Mouse (Mus musculus): ENCODE measurements around the gene Mettl5.

- TF ChIP-seq CTCF (IDR thresholded peaks at IDR 0.05; ENCODE audit: insufficient read depth, low read depth, low read length) = no peak
- no peak for TF ChIP-seq POLR2A (IDR thresholded peaks at IDR 0.05; ENCODE audit: insufficient read depth, low read depth, low read length)
These were observed 55.7 kb downstream of the Mettl5 start for GRCm38 (mm10) chr2:69829680-69830079.

All from olfactory bulb, adult 2 months (tissue).